Comparison of ENCODE assay signal across 24 mouse cellular contexts in the genomic region with DNA sequence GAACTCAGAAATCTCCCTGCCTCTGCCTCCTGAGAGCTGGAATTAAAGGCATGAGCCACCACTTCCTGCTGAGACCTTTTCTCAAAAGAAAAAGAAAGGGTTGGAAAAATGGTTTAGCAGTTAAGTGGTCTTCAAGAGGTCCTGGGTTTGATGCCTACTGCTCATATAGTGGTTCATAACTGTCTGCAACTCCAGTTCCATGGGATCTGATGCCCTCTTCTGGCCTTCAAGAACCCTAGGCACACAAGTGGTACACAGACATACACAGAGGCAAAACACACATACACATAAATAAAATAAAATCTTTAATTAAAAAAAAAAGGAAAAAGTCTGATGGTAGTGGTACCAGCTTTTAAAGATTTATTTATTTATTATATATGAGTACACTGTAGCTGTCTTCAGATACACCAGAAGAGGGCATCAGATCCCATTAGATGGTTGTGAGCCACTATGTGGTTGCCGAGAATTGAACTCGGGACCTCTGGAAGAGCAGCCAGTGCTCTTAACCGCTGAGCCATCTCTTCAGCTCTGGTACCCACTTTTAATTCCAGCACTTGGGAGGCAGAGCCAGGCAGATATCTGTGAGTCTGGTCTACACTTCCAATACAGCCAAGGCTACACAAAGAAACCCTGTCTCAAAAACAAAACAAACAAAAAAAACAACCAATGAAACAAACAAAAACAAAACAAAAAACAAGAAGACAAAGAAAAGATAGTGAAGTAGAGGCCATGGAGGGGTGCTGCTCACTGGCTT. TPM values are rescaled to one million over a fixed set of nuclear protein-coding genes. Genes with fewer than 3 reads are reported as not detected.
DNase-seq lines count a peak whose midpoint lies in the region; ATAC-seq and TF ChIP-seq lines count a peak whose summit lies in the region.
"Had no signal": no experiment of that assay in that cellular context is flagged by ENCODE, and none has a peak within 500 bp of the region (broad histone marks: within the 10 kb centered on the region; RNA-seq: fewer than 3 reads in every experiment).

No protein-coding gene starts in this region.

- ATAC-seq in kidney, postnatal 0 days (replicated peaks; ENCODE audit: low FRiP score, low read depth): no peak
- no peak for ATAC-seq in midbrain, embryonic 11.5 days (ENCODE audit: low FRiP score)
- no peak for ATAC-seq in midbrain, postnatal 0 days (ENCODE audit: low FRiP score)
- ATAC-seq in hindbrain, embryonic 13.5 days (ENCODE audit: low FRiP score): no peak
- ATAC-seq: forebrain, embryonic 13.5 days; forebrain, postnatal 0 days had no signal

- DNase-seq in gastrocnemius, adult 2 months: no peak
- no peak for DNase-seq in gastrocnemius, postnatal 10 days
- DNase-seq in kidney, postnatal 0 days (ENCODE audit: low spot score): no peak
- no peak for DNase-seq in kidney, postnatal 10 days
- DNase-seq in midbrain, embryonic 11.5 days (ENCODE audit: low spot score, missing footprints): peak; percentile 67
- no peak for DNase-seq in midbrain, postnatal 0 days (ENCODE audit: low spot score)
- DNase-seq: adrenal gland, adult 2 months; adrenal gland, postnatal 25 days; cerebellum, adult 18-20 months; cerebellum, adult 9-11 months; cerebellum, postnatal 36 days; forebrain, postnatal 0 days; gastrocnemius, postnatal 36 days; heart, adult 11 months; heart, postnatal 14 days had no signal

- no peak overlapping the region for H3K4me2 ChIP-seq in kidney, postnatal 0 days (ENCODE audit: low read length)
- H3K4me2 ChIP-seq in midbrain, embryonic 11.5 days: no peak overlapping the region
- H3K4me2 ChIP-seq in midbrain, postnatal 0 days (ENCODE audit: low read depth, low read length, poor library complexity, severe bottlenecking): no peak overlapping the region
- no peak overlapping the region for H3K4me2 ChIP-seq in hindbrain, embryonic 13.5 days
- H3K4me2 ChIP-seq: forebrain, embryonic 13.5 days; hindbrain, embryonic 15.5 days had no signal

- intact Hi-C loops in gastrocnemius, adult 2 months (cut with DNase I): no loop called here

- peak; percentile 35; the same call in 1 of the 2 replicates for TF ChIP-seq CTCF in gastrocnemius, adult 2 months (IDR thresholded peaks at IDR 0.05)
- TF ChIP-seq CTCF in kidney, postnatal 0 days (IDR thresholded peaks at IDR 0.05; ENCODE audit: low read depth): 0 out of 2 replicates have a peak, but pooled peaks have one; percentile 25
- TF ChIP-seq CTCF in midbrain, postnatal 0 days (IDR thresholded peaks at IDR 0.05): no peak

- H3K4me3 ChIP-seq in gastrocnemius, adult 2 months: no peak overlapping the region
- no peak overlapping the region for H3K4me3 ChIP-seq in kidney, postnatal 0 days (replicated peaks; ENCODE audit: low read depth, low read length)
- H3K4me3 ChIP-seq in midbrain, embryonic 11.5 days (ENCODE audit: low read depth, low read length): no peak overlapping the region
- H3K4me3 ChIP-seq in midbrain, postnatal 0 days (ENCODE audit: low read depth, low read length): no peak overlapping the region
- H3K4me3 ChIP-seq in hindbrain, embryonic 13.5 days: no peak overlapping the region
- H3K4me3 ChIP-seq: embryonic facial prominence, embryonic 10.5 days; forebrain, embryonic 13.5 days; heart, embryonic 10.5 days; hindbrain, embryonic 15.5 days had no signal

- H3K36me3 ChIP-seq in kidney, postnatal 0 days (ENCODE audit: insufficient read depth, low read length): peaks cover 15% of the 10 kb centered on the region; the same call in 1 of the 2 replicates
- H3K36me3 ChIP-seq in midbrain, embryonic 11.5 days (ENCODE audit: control insufficient read depth, insufficient read depth, low read length): peaks cover 11% of the 10 kb centered on the region
- peaks cover 10% of the 10 kb centered on the region; the same call in 1 of the 2 replicates for H3K36me3 ChIP-seq in midbrain, postnatal 0 days (ENCODE audit: insufficient read depth, low read length)
- H3K36me3 ChIP-seq in hindbrain, embryonic 13.5 days: peaks cover 16% of the 10 kb centered on the region

- H3K9ac ChIP-seq in kidney, postnatal 0 days (ENCODE audit: low read depth, low read length): no peak overlapping the region
- no peak overlapping the region for H3K9ac ChIP-seq in midbrain, embryonic 11.5 days (ENCODE audit: low read length)
- no peak overlapping the region for H3K9ac ChIP-seq in midbrain, postnatal 0 days (replicated peaks; ENCODE audit: low read length, poor library complexity, severe bottlenecking)
- no peak overlapping the region for H3K9ac ChIP-seq in hindbrain, embryonic 13.5 days
- H3K9ac ChIP-seq: forebrain, postnatal 0 days; hindbrain, embryonic 15.5 days had no signal

- H3K4me1 ChIP-seq in kidney, postnatal 0 days (replicated peaks; ENCODE audit: insufficient read depth, low read length): peaks cover 8% of the 10 kb centered on the region
- H3K4me1 ChIP-seq in midbrain, embryonic 11.5 days (ENCODE audit: control insufficient read depth, insufficient read depth, low read length): peaks cover 15% of the 10 kb centered on the region
- H3K4me1 ChIP-seq in midbrain, postnatal 0 days (ENCODE audit: insufficient read depth, low read length): no peaks in the 10 kb centered on the region; the same call in 1 of the 2 replicates
- peaks cover 28% of the 10 kb centered on the region for H3K4me1 ChIP-seq in hindbrain, embryonic 13.5 days (replicated peaks)

- no peaks in the 10 kb centered on the region for H3K27me3 ChIP-seq in kidney, postnatal 0 days (ENCODE audit: insufficient read depth, low read length)
- no peaks in the 10 kb centered on the region for H3K27me3 ChIP-seq in midbrain, embryonic 11.5 days (ENCODE audit: control insufficient read depth, insufficient read depth, low read length)
- no peaks in the 10 kb centered on the region for H3K27me3 ChIP-seq in midbrain, postnatal 0 days (ENCODE audit: insufficient read depth, low read length)
- H3K27me3 ChIP-seq in hindbrain, embryonic 13.5 days: peaks cover 15% of the 10 kb centered on the region; the same call in 1 of the 2 replicates
- H3K27me3 ChIP-seq: hindbrain, embryonic 15.5 days had no signal

- no peaks in the 10 kb centered on the region for H3K9me3 ChIP-seq in kidney, postnatal 0 days (replicated peaks; ENCODE audit: low read length)
- no peaks in the 10 kb centered on the region for H3K9me3 ChIP-seq in midbrain, embryonic 11.5 days (ENCODE audit: control insufficient read depth, low read length)
- no peaks in the 10 kb centered on the region for H3K9me3 ChIP-seq in midbrain, postnatal 0 days (ENCODE audit: low read length)
- no peaks in the 10 kb centered on the region for H3K9me3 ChIP-seq in hindbrain, embryonic 13.5 days
- H3K9me3 ChIP-seq: embryonic facial prominence, embryonic 10.5 days; forebrain, embryonic 13.5 days; heart, embryonic 10.5 days; hindbrain, embryonic 15.5 days had no signal

- WGBS in kidney, postnatal 0 days: 84% methylated on average over 3 of the region's 3 CpGs
- 81% methylated on average over 3 of the region's 3 CpGs for WGBS in midbrain, embryonic 11.5 days
- 75% methylated on average over 3 of the region's 3 CpGs for WGBS in midbrain, postnatal 0 days
- 75% methylated on average over 3 of the region's 3 CpGs for WGBS in hindbrain, embryonic 13.5 days

- H3K27ac ChIP-seq in gastrocnemius, adult 2 months: peak overlapping the region; percentile 98
- H3K27ac ChIP-seq in kidney, postnatal 0 days: no peak overlapping the region
- no peak overlapping the region for H3K27ac ChIP-seq in midbrain, embryonic 11.5 days (ENCODE audit: low read depth, low read length)
- no peak overlapping the region for H3K27ac ChIP-seq in midbrain, postnatal 0 days (ENCODE audit: low read depth, low read length)
- H3K27ac ChIP-seq in hindbrain, embryonic 13.5 days: no peak overlapping the region
- H3K27ac ChIP-seq: embryonic facial prominence, embryonic 10.5 days; forebrain, embryonic 13.5 days; heart, embryonic 10.5 days; hindbrain, embryonic 15.5 days had no signal

RNA-seq across cellular contexts. Expression of a gene that starts 1.5 kb away (rescaled TPM):
- total RNA-seq in gastrocnemius, adult 2 months (2021): 100 to 1,000 TPM; 367 to 608 TPM
- total RNA-seq in gastrocnemius, postnatal 10 days (2021): 100 to 1,000 TPM; 400 to 516 TPM
- polyA plus RNA-seq in kidney, postnatal 0 days (2015; fragmentation: Nextera tagmentation; extraction: Ambion mirVana): 417 and 419 TPM in 2 replicates
- polyA plus RNA-seq in midbrain, embryonic 11.5 days (2014; fragmentation: Nextera tagmentation; extraction: Ambion mirVana): 198 and 210 TPM in 2 replicates
- 150 and 170 TPM in 2 replicates for total RNA-seq in midbrain, postnatal 0 days (2014; rRNA removed)
- 344 and 349 TPM in 2 replicates for polyA plus RNA-seq in midbrain, postnatal 0 days (2015; fragmentation: Nextera tagmentation; extraction: Ambion mirVana)
- 259 and 262 TPM in 2 replicates for polyA plus RNA-seq in hindbrain, embryonic 13.5 days (2015; fragmentation: Nextera tagmentation; extraction: Ambion mirVana)

RNA-seq across cellular contexts. Expression of a gene that starts 1.8 kb away (rescaled TPM):
- total RNA-seq in gastrocnemius, adult 2 months (2021): 100 to 1,000 TPM; 753 to 889 TPM
- 100 to 1,000 TPM; 593 to 752 TPM for total RNA-seq in gastrocnemius, postnatal 10 days (2021)
- 0.36 and 0.38 TPM in 2 replicates for polyA plus RNA-seq in kidney, postnatal 0 days (2015; fragmentation: Nextera tagmentation; extraction: Ambion mirVana)
- not detected in 2 replicates for polyA plus RNA-seq in midbrain, embryonic 11.5 days (2014; fragmentation: Nextera tagmentation; extraction: Ambion mirVana)
- total RNA-seq in midbrain, postnatal 0 days (2014; rRNA removed): not detected in 2 replicates
- 0.21 and 0.37 TPM in 2 replicates for polyA plus RNA-seq in midbrain, postnatal 0 days (2015; fragmentation: Nextera tagmentation; extraction: Ambion mirVana)
- polyA plus RNA-seq in hindbrain, embryonic 13.5 days (2015; fragmentation: Nextera tagmentation; extraction: Ambion mirVana): not detected in 2 replicates
- total RNA-seq: forebrain, postnatal 0 days; hematopoietic stem cell, adult 5-6 weeks had no signal
- polyA plus RNA-seq: adrenal gland, adult 2 months; embryonic facial prominence, embryonic 10.5 days; forebrain, embryonic 13.5 days; forebrain, postnatal 0 days; hindbrain, embryonic 15.5 days had no signal

RNA-seq across cellular contexts. Expression of a gene that starts 7.9 kb away (rescaled TPM):
- 100 to 1,000 TPM; 508 to 641 TPM for total RNA-seq in gastrocnemius, adult 2 months (2021)
- total RNA-seq in gastrocnemius, postnatal 10 days (2021): 100 to 1,000 TPM; 732 to 736 TPM
- 1,452 and 1,460 TPM in 2 replicates for polyA plus RNA-seq in kidney, postnatal 0 days (2015; fragmentation: Nextera tagmentation; extraction: Ambion mirVana)
- 1,270 and 1,392 TPM in 2 replicates for polyA plus RNA-seq in midbrain, embryonic 11.5 days (2014; fragmentation: Nextera tagmentation; extraction: Ambion mirVana)
- total RNA-seq in midbrain, postnatal 0 days (2014; rRNA removed): 2,209 and 2,389 TPM in 2 replicates
- polyA plus RNA-seq in midbrain, postnatal 0 days (2015; fragmentation: Nextera tagmentation; extraction: Ambion mirVana): 749 and 802 TPM in 2 replicates
- polyA plus RNA-seq in hindbrain, embryonic 13.5 days (2015; fragmentation: Nextera tagmentation; extraction: Ambion mirVana): 782 and 783 TPM in 2 replicates

RNA-seq across cellular contexts. Expression of a gene that starts 8.0 kb away (rescaled TPM):
- not detected for total RNA-seq in gastrocnemius, adult 2 months (2021)
- not detected for total RNA-seq in gastrocnemius, postnatal 10 days (2021)
- not detected in 2 replicates for polyA plus RNA-seq in kidney, postnatal 0 days (2015; fragmentation: Nextera tagmentation; extraction: Ambion mirVana)
- polyA plus RNA-seq in midbrain, embryonic 11.5 days (2014; fragmentation: Nextera tagmentation; extraction: Ambion mirVana): 0.22 TPM in 1 of 2 replicates, not detected in the other
- total RNA-seq in midbrain, postnatal 0 days (2014; rRNA removed): not detected in 2 replicates
- polyA plus RNA-seq in midbrain, postnatal 0 days (2015; fragmentation: Nextera tagmentation; extraction: Ambion mirVana): not detected in 2 replicates
- 0.27 TPM in 1 of 2 replicates, not detected in the other for polyA plus RNA-seq in hindbrain, embryonic 13.5 days (2015; fragmentation: Nextera tagmentation; extraction: Ambion mirVana)
- total RNA-seq: adrenal gland, adult 2 months; forebrain, postnatal 0 days; gastrocnemius, adult 18-20 months; gastrocnemius, postnatal 36 days; heart, postnatal 14 days; hematopoietic stem cell, adult 5-6 weeks had no signal
- polyA plus RNA-seq: embryonic facial prominence, embryonic 14.5 days; forebrain, embryonic 13.5 days; forebrain, postnatal 0 days; heart, embryonic 14.5 days; hindbrain, embryonic 15.5 days had no signal

RNA-seq across cellular contexts. Expression of a gene that starts 10.6 kb away (rescaled TPM):
- total RNA-seq in gastrocnemius, adult 2 months (2021): 100 to 1,000 TPM; 165 to 220 TPM
- total RNA-seq in gastrocnemius, postnatal 10 days (2021): 100 to 1,000 TPM; 127 to 132 TPM
- polyA plus RNA-seq in kidney, postnatal 0 days (2015; fragmentation: Nextera tagmentation; extraction: Ambion mirVana): 45.8 and 48.6 TPM in 2 replicates
- 19.2 and 23.0 TPM in 2 replicates for polyA plus RNA-seq in midbrain, embryonic 11.5 days (2014; fragmentation: Nextera tagmentation; extraction: Ambion mirVana)
- total RNA-seq in midbrain, postnatal 0 days (2014; rRNA removed): 9.6 and 14.1 TPM in 2 replicates
- 20.6 and 22.6 TPM in 2 replicates for polyA plus RNA-seq in midbrain, postnatal 0 days (2015; fragmentation: Nextera tagmentation; extraction: Ambion mirVana)
- 20.2 and 24.0 TPM in 2 replicates for polyA plus RNA-seq in hindbrain, embryonic 13.5 days (2015; fragmentation: Nextera tagmentation; extraction: Ambion mirVana)
